Mouse (Mus musculus): Measurements from ENCODE around the gene Tex21. TPM values are rescaled to one million over a fixed set of nuclear protein-coding genes. Genes with fewer than 3 reads are reported as not detected.

The Tex21 gene
- polyA plus RNA-seq, 1 experiment from 2014 or later = not detected

GRCm38 (mm10) chr12:76254725-76255498, 8.4 kb upstream of the Tex21 start, which contains the start of gene Mthfd1:
Gene Mthfd1 (plus strand): TSS chr12:76255298.
- H3K27me3 ChIP-seq (ENCODE audit: control insufficient read depth, insufficient read depth, low read length) = no peaks in the 10 kb centered on the region
- no peaks in the 10 kb centered on the region for H3K9me3 ChIP-seq (ENCODE audit: control insufficient read depth, low read length)
- H3K9ac ChIP-seq (ENCODE audit: low read length) = peak within 1 kb of the TSS; percentile 70
- H3K36me3 ChIP-seq (ENCODE audit: control insufficient read depth, insufficient read depth, low read length) = no peaks in the 10 kb centered on the region
- DNase-seq (ENCODE audit: low spot score) (peak; percentile 93), ATAC-seq (ENCODE audit: insufficient number of reproducible peaks, low FRiP score, low TSS enrichment, low read depth) (peak; percentile 99)
- peak within 1 kb of the TSS; percentile 51 for H3K4me3 ChIP-seq (ENCODE audit: low read depth, low read length)
- WGBS = 2% methylated on average over 43 of the region's 43 CpGs
- peak within 1 kb of the TSS; percentile 91 for H3K4me2 ChIP-seq (ENCODE audit: low read depth, severe bottlenecking)
- H3K4me1 ChIP-seq (ENCODE audit: control insufficient read depth, insufficient read depth, low read length) = no peaks in the 10 kb centered on the region
- 0 out of 2 replicates have a peak within 1 kb of the TSS, but pooled peaks have one; percentile 22 for H3K27ac ChIP-seq (replicated peaks; ENCODE audit: low read depth, low read length)

GRCm38 (mm10) chr12:76253991-76254390, 7.4 kb upstream of the Tex21 start:
- H3K9ac ChIP-seq (ENCODE audit: low read length) = no peak overlapping the region
- 82% methylated on average over 8 of the region's 8 CpGs for WGBS
- no peak overlapping the region for H3K4me3 ChIP-seq (ENCODE audit: low read depth, low read length)
- H3K4me1 ChIP-seq (ENCODE audit: control insufficient read depth, insufficient read depth, low read length) = no peaks in the 10 kb centered on the region
- H3K36me3 ChIP-seq (ENCODE audit: control insufficient read depth, insufficient read depth, low read length) = no peaks in the 10 kb centered on the region
- H3K9me3 ChIP-seq (ENCODE audit: control insufficient read depth, low read length) = no peaks in the 10 kb centered on the region
- DNase-seq (ENCODE audit: low spot score) (no peak), ATAC-seq (ENCODE audit: insufficient number of reproducible peaks, low FRiP score, low TSS enrichment, low read depth) (no peak)
- no peak overlapping the region for H3K4me2 ChIP-seq (ENCODE audit: low read depth, severe bottlenecking)
- no peaks in the 10 kb centered on the region for H3K27me3 ChIP-seq (ENCODE audit: control insufficient read depth, insufficient read depth, low read length)
- no peak overlapping the region for H3K27ac ChIP-seq (replicated peaks; ENCODE audit: low read depth, low read length)

GRCm38 (mm10) chr12:76253591-76253990, 7.0 kb upstream of the Tex21 start:
- ATAC-seq (ENCODE audit: insufficient number of reproducible peaks, low FRiP score, low TSS enrichment, low read depth) = no peak
- Histone ChIP-seq H3K4me3 (ENCODE audit: low read depth, low read length) (no peak overlapping the region), H3K36me3 (ENCODE audit: control insufficient read depth, insufficient read depth, low read length) (no peaks in the 10 kb centered on the region), H3K9me3 (ENCODE audit: control insufficient read depth, low read length) (no peaks in the 10 kb centered on the region), H3K4me2 (ENCODE audit: low read depth, severe bottlenecking) (no peak overlapping the region), H3K9ac (ENCODE audit: low read length) (no peak overlapping the region), H3K4me1 (ENCODE audit: control insufficient read depth, insufficient read depth, low read length) (no peaks in the 10 kb centered on the region), H3K27ac (replicated peaks; ENCODE audit: low read depth, low read length) (no peak overlapping the region), H3K27me3 (ENCODE audit: control insufficient read depth, insufficient read depth, low read length) (no peaks in the 10 kb centered on the region)
- 84% methylated on average over 2 of the region's 2 CpGs for WGBS
- DNase-seq (ENCODE audit: low spot score) = no peak

GRCm38 (mm10) chr12:76253090-76253489, 6.5 kb upstream of the Tex21 start:
- H3K9ac ChIP-seq (ENCODE audit: low read length) = no peak overlapping the region
- no peak overlapping the region for H3K4me2 ChIP-seq (ENCODE audit: low read depth, severe bottlenecking)
- no peaks in the 10 kb centered on the region for H3K9me3 ChIP-seq (ENCODE audit: control insufficient read depth, low read length)
- ATAC-seq (ENCODE audit: insufficient number of reproducible peaks, low FRiP score, low TSS enrichment, low read depth) (no peak), DNase-seq (ENCODE audit: low spot score) (no peak)
- 86% methylated on average over 1 of the region's 1 CpGs for WGBS
- no peaks in the 10 kb centered on the region for H3K36me3 ChIP-seq (ENCODE audit: control insufficient read depth, insufficient read depth, low read length)
- H3K4me1 ChIP-seq (ENCODE audit: control insufficient read depth, insufficient read depth, low read length) = no peaks in the 10 kb centered on the region
- no peak overlapping the region for H3K27ac ChIP-seq (replicated peaks; ENCODE audit: low read depth, low read length)
- no peaks in the 10 kb centered on the region for H3K27me3 ChIP-seq (ENCODE audit: control insufficient read depth, insufficient read depth, low read length)
- H3K4me3 ChIP-seq (ENCODE audit: low read depth, low read length) = no peak overlapping the region

GRCm38 (mm10) chr12:76244981-76245380, 1.6 kb downstream of the Tex21 start:
- Histone ChIP-seq H3K9ac (ENCODE audit: low read length) (no peak overlapping the region), H3K4me3 (ENCODE audit: low read depth, low read length) (no peak overlapping the region), H3K9me3 (ENCODE audit: control insufficient read depth, low read length) (no peaks in the 10 kb centered on the region), H3K4me1 (ENCODE audit: control insufficient read depth, insufficient read depth, low read length) (no peaks in the 10 kb centered on the region), H3K27ac (replicated peaks; ENCODE audit: low read depth, low read length) (no peak overlapping the region), H3K36me3 (ENCODE audit: control insufficient read depth, insufficient read depth, low read length) (no peaks in the 10 kb centered on the region), H3K4me2 (ENCODE audit: low read depth, severe bottlenecking) (no peak overlapping the region), H3K27me3 (ENCODE audit: control insufficient read depth, insufficient read depth, low read length) (no peaks in the 10 kb centered on the region)
- DNase-seq (ENCODE audit: low spot score) = no peak
- WGBS = 89% methylated on average over 8 of the region's 8 CpGs
- ATAC-seq (ENCODE audit: insufficient number of reproducible peaks, low FRiP score, low TSS enrichment, low read depth) = no peak

GRCm38 (mm10) chr12:76241833-76242232, 4.7 kb downstream of the Tex21 start:
- no peak overlapping the region for H3K27ac ChIP-seq (replicated peaks; ENCODE audit: low read depth, low read length)
- ATAC-seq (ENCODE audit: insufficient number of reproducible peaks, low FRiP score, low TSS enrichment, low read depth) (no peak), DNase-seq (ENCODE audit: low spot score) (no peak)
- H3K4me2 ChIP-seq (ENCODE audit: low read depth, severe bottlenecking) = no peak overlapping the region
- H3K36me3 ChIP-seq (ENCODE audit: control insufficient read depth, insufficient read depth, low read length) = no peaks in the 10 kb centered on the region
- H3K27me3 ChIP-seq (ENCODE audit: control insufficient read depth, insufficient read depth, low read length) = no peaks in the 10 kb centered on the region
- H3K4me1 ChIP-seq (ENCODE audit: control insufficient read depth, insufficient read depth, low read length) = no peaks in the 10 kb centered on the region
- WGBS = 62% methylated on average over 5 of the region's 5 CpGs
- no peak overlapping the region for H3K9ac ChIP-seq (ENCODE audit: low read length)
- no peak overlapping the region for H3K4me3 ChIP-seq (ENCODE audit: low read depth, low read length)
- H3K9me3 ChIP-seq (ENCODE audit: control insufficient read depth, low read length) = no peaks in the 10 kb centered on the region

- Histone ChIP-seq H3K36me3 (ENCODE audit: control insufficient read depth, insufficient read depth, low read length) (no peaks in the 10 kb centered on the region), H3K4me3 (ENCODE audit: low read depth, low read length) (no peak overlapping the region), H3K9ac (ENCODE audit: low read length) (no peak overlapping the region), H3K4me2 (ENCODE audit: low read depth, severe bottlenecking) (no peak overlapping the region), H3K4me1 (ENCODE audit: control insufficient read depth, insufficient read depth, low read length) (no peaks in the 10 kb centered on the region), H3K9me3 (ENCODE audit: control insufficient read depth, low read length) (no peaks in the 10 kb centered on the region), H3K27me3 (ENCODE audit: control insufficient read depth, insufficient read depth, low read length) (no peaks in the 10 kb centered on the region), H3K27ac (replicated peaks; ENCODE audit: low read depth, low read length) (no peak overlapping the region)
- WGBS = 91% methylated on average over 3 of the region's 3 CpGs
- no peak for ATAC-seq (ENCODE audit: insufficient number of reproducible peaks, low FRiP score, low TSS enrichment, low read depth)
- no peak for DNase-seq (ENCODE audit: low spot score)
Measured at GRCm38 (mm10) chr12:76241084-76241483, 5.5 kb downstream of the Tex21 start.

- Histone ChIP-seq H3K27me3 (ENCODE audit: control insufficient read depth, insufficient read depth, low read length) (no peaks in the 10 kb centered on the region), H3K36me3 (ENCODE audit: control insufficient read depth, insufficient read depth, low read length) (no peaks in the 10 kb centered on the region), H3K27ac (replicated peaks; ENCODE audit: low read depth, low read length) (no peak overlapping the region), H3K9ac (ENCODE audit: low read length) (no peak overlapping the region), H3K4me3 (ENCODE audit: low read depth, low read length) (no peak overlapping the region), H3K4me1 (ENCODE audit: control insufficient read depth, insufficient read depth, low read length) (no peaks in the 10 kb centered on the region), H3K9me3 (ENCODE audit: control insufficient read depth, low read length) (no peaks in the 10 kb centered on the region), H3K4me2 (ENCODE audit: low read depth, severe bottlenecking) (no peak overlapping the region)
- no peak for DNase-seq (ENCODE audit: low spot score)
- ATAC-seq (ENCODE audit: insufficient number of reproducible peaks, low FRiP score, low TSS enrichment, low read depth) = no peak
- WGBS = 90% methylated on average over 3 of the region's 3 CpGs
Measured at GRCm38 (mm10) chr12:76240670-76241069, 5.9 kb downstream of the Tex21 start.

All from limb, embryonic 11.5 days (tissue).